Mouse (Mus musculus): Measurements from ENCODE around the gene Noto.

The Noto gene

GRCm38 (mm10) chr6:85402613-85403012 is 21.1 kb upstream of the Noto start:
- TF ChIP-seq GATA4 (IDR thresholded peaks at IDR 0.05; ENCODE audit: insufficient replicate concordance, low read length): no peak

- no peak for TF ChIP-seq GATA4 (IDR thresholded peaks at IDR 0.05; ENCODE audit: insufficient replicate concordance, low read length)
Measured at GRCm38 (mm10) chr6:85403039-85403438, 20.6 kb upstream of the Noto start.

- TF ChIP-seq GATA4 (IDR thresholded peaks at IDR 0.05; ENCODE audit: insufficient replicate concordance, low read length): no peak
Measured at GRCm38 (mm10) chr6:85409003-85409402, 14.7 kb upstream of the Noto start.

- TF ChIP-seq GATA4 (IDR thresholded peaks at IDR 0.05; ENCODE audit: insufficient replicate concordance, low read length): no peak
Measured at GRCm38 (mm10) chr6:85410771-85411273, 12.9 kb upstream of the Noto start.

GRCm38 (mm10) chr6:85415829-85416228 is 7.9 kb upstream of the Noto start:
- TF ChIP-seq GATA4 (IDR thresholded peaks at IDR 0.05; ENCODE audit: insufficient replicate concordance, low read length): no peak

GRCm38 (mm10) chr6:85419150-85419549 is 4.5 kb upstream of the Noto start:
- no peak for TF ChIP-seq GATA4 (IDR thresholded peaks at IDR 0.05; ENCODE audit: insufficient replicate concordance, low read length)

- no peak for TF ChIP-seq GATA4 (IDR thresholded peaks at IDR 0.05; ENCODE audit: insufficient replicate concordance, low read length)
Measured at GRCm38 (mm10) chr6:85431274-85431841, 7.7 kb downstream of the Noto start.

GRCm38 (mm10) chr6:85431842-85432431 is 8.3 kb downstream of the Noto start, which contains the start of gene Smyd5:
TSS of gene Smyd5 (plus strand) at chr6:85431989.
- no peak for TF ChIP-seq GATA4 (IDR thresholded peaks at IDR 0.05; ENCODE audit: insufficient replicate concordance, low read length)

GRCm38 (mm10) chr6:85433865-85434264 is 10.2 kb downstream of the Noto start:
- no peak for TF ChIP-seq GATA4 (IDR thresholded peaks at IDR 0.05; ENCODE audit: insufficient replicate concordance, low read length)

GRCm38 (mm10) chr6:85436204-85436603 is 12.5 kb downstream of the Noto start:
- no peak for TF ChIP-seq GATA4 (IDR thresholded peaks at IDR 0.05; ENCODE audit: insufficient replicate concordance, low read length)

- TF ChIP-seq GATA4 (IDR thresholded peaks at IDR 0.05; ENCODE audit: insufficient replicate concordance, low read length): no peak
Measured at GRCm38 (mm10) chr6:85436631-85437030, 12.9 kb downstream of the Noto start.

- no peak for TF ChIP-seq GATA4 (IDR thresholded peaks at IDR 0.05; ENCODE audit: insufficient replicate concordance, low read length)
Measured at GRCm38 (mm10) chr6:85441142-85441541, 17.5 kb downstream of the Noto start.

GRCm38 (mm10) chr6:85443488-85444233 is 20.0 kb downstream of the Noto start:
- TF ChIP-seq GATA4 (IDR thresholded peaks at IDR 0.05; ENCODE audit: insufficient replicate concordance, low read length): no peak

- no peak for TF ChIP-seq GATA4 (IDR thresholded peaks at IDR 0.05; ENCODE audit: insufficient replicate concordance, low read length)
Measured at GRCm38 (mm10) chr6:85444266-85444965, 20.7 kb downstream of the Noto start.

GRCm38 (mm10) chr6:85445286-85445685 is 21.6 kb downstream of the Noto start:
- no peak for TF ChIP-seq GATA4 (IDR thresholded peaks at IDR 0.05; ENCODE audit: insufficient replicate concordance, low read length)
